ENCODE assay signal across 31 mouse cellular contexts in the genomic region with DNA sequence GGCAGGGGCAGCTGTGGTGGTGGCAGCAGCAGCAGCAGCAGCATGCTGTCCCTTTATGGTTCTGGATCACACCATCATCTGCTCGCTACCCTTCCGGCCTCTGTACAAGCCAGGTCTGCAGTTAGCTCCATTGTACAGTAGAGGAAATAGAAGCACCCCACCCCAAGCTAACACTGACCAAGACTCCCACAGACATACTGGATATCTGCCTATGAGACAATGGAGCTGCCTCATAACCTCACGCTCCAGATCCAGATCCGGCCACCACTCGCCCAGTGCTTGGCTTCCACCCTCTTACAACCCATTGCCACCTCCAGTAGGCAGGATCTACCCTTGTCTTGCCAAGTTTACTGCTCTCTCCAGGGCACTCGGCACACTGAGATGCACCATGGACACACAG. TPM values are rescaled to one million over a fixed set of nuclear protein-coding genes. Genes with fewer than 3 reads are reported as not detected.
DNase-seq lines count a peak whose midpoint lies in the region; ATAC-seq and TF ChIP-seq lines count a peak whose summit lies in the region.
"Had no signal": no experiment of that assay in that cellular context is flagged by ENCODE, and none has a peak within 500 bp of the region (broad histone marks: within the 10 kb centered on the region; RNA-seq: fewer than 3 reads in every experiment).

No protein-coding gene starts in this region.

- H3K9ac ChIP-seq in heart, postnatal 0 days (replicated peaks; ENCODE audit: low read depth, low read length): no peak overlapping the region
- H3K9ac ChIP-seq: hindbrain, embryonic 14.5 days; limb, embryonic 12.5 days; liver, postnatal 0 days; midbrain, embryonic 15.5 days; neural tube, embryonic 15.5 days; stomach, embryonic 15.5 days had no signal

- TF ChIP-seq CTCF in gastrocnemius, adult 2 months (IDR thresholded peaks at IDR 0.05): no peak
- TF ChIP-seq CTCF in heart, postnatal 0 days (IDR thresholded peaks at IDR 0.05; ENCODE audit: low read depth): no peak
- TF ChIP-seq CTCF in testis, adult 2 months (IDR thresholded peaks at IDR 0.05; ENCODE audit: control insufficient read depth, insufficient read depth, insufficient replicate concordance, low read depth, low read length): no peak

- intact Hi-C loops in gastrocnemius, adult 2 months (cut with DNase I): no loop called here
- intact Hi-C loops in heart, postnatal 10 days (cut with DNase I): no loop called here

- 0 out of 2 replicates have a peak overlapping the region, but pooled peaks have one; percentile 15 for H3K4me3 ChIP-seq in gastrocnemius, adult 2 months
- H3K4me3 ChIP-seq in heart, postnatal 0 days (ENCODE audit: low read depth, low read length): no peak overlapping the region
- peak overlapping the region; percentile 22; the same call in 1 of the 2 replicates for H3K4me3 ChIP-seq in testis, adult 2 months (ENCODE audit: control insufficient read depth, low read depth, low read length)
- H3K4me3 ChIP-seq: erythroblast, embryonic 14.5 days; limb, embryonic 12.5 days; midbrain, embryonic 10.5 days; midbrain, embryonic 15.5 days; neural tube, embryonic 15.5 days; stomach, embryonic 15.5 days had no signal

- TF ChIP-seq EP300 in heart, postnatal 0 days (IDR thresholded peaks at IDR 0.05; ENCODE audit: low read depth): no peak

- no peak for TF ChIP-seq POLR2A in testis, adult 2 months (IDR thresholded peaks at IDR 0.05; ENCODE audit: control insufficient read depth, low read depth, low read length)

- H3K4me1 ChIP-seq in heart, postnatal 0 days (ENCODE audit: control insufficient read depth, insufficient read depth): no peaks in the 10 kb centered on the region
- no peaks in the 10 kb centered on the region for H3K4me1 ChIP-seq in testis, adult 2 months (ENCODE audit: control insufficient read depth, insufficient read depth, low read length)
- H3K4me1 ChIP-seq: limb, embryonic 12.5 days; midbrain, embryonic 15.5 days; stomach, embryonic 15.5 days had no signal

- H3K9me3 ChIP-seq in heart, postnatal 0 days (replicated peaks; ENCODE audit: control insufficient read depth, low read length): no peaks in the 10 kb centered on the region
- H3K9me3 ChIP-seq: limb, embryonic 12.5 days; midbrain, embryonic 15.5 days; neural tube, embryonic 15.5 days; stomach, embryonic 15.5 days had no signal

- peak overlapping the region; percentile 78 for H3K27ac ChIP-seq in gastrocnemius, adult 2 months
- peak overlapping the region; percentile 70 for H3K27ac ChIP-seq in heart, postnatal 0 days (ENCODE audit: low read depth)
- H3K27ac ChIP-seq in testis, adult 2 months (ENCODE audit: control insufficient read depth, insufficient read depth, low read depth, low read length): no peak overlapping the region
- H3K27ac ChIP-seq: hindbrain, embryonic 14.5 days; limb, embryonic 12.5 days; midbrain, embryonic 10.5 days; midbrain, embryonic 15.5 days; neural tube, embryonic 15.5 days; stomach, embryonic 15.5 days had no signal

- peak; percentile 59 for ATAC-seq in heart, postnatal 0 days (ENCODE audit: insufficient read depth, low read depth)
- ATAC-seq: activated CD4-positive, CD25-positive, alpha-beta regulatory T cell, adult 4 months; forebrain, embryonic 16.5 days; intestine, postnatal 0 days; liver, postnatal 0 days; midbrain, embryonic 15.5 days had no signal

- no peaks in the 10 kb centered on the region for H3K27me3 ChIP-seq in heart, postnatal 0 days (ENCODE audit: control insufficient read depth, insufficient read depth, low read length)
- H3K27me3 ChIP-seq in testis, adult 2 months (ENCODE audit: control insufficient read depth, insufficient read depth, low read length): no peaks in the 10 kb centered on the region
- H3K27me3 ChIP-seq: midbrain, embryonic 15.5 days; neural tube, embryonic 15.5 days; stomach, embryonic 15.5 days had no signal

- 75% methylated on average over 6 of the region's 6 CpGs for WGBS in heart, postnatal 0 days

- DNase-seq in gastrocnemius, adult 2 months: no peak
- DNase-seq in gastrocnemius, postnatal 25 days: no peak
- DNase-seq in heart, postnatal 0 days (ENCODE audit: low spot score): no peak
- no peak for DNase-seq in heart, postnatal 10 days
- peak; percentile 18 to 37 for DNase-seq in kidney, postnatal 36 days
- no peak for DNase-seq in kidney, adult 11 months
- no peak for DNase-seq in testis, postnatal 10 days (ENCODE audit: low spot score)
- DNase-seq: adrenal gland, adult 2 months; adrenal gland, postnatal 36 days; cerebellum, adult 2 months; cerebellum, postnatal 14 days; layer of hippocampus, postnatal 36 days; liver, postnatal 0 days; retina, postnatal 1 day; right cerebral cortex, postnatal 14 days; thymus, adult 18-20 months; thymus, postnatal 36 days had no signal

- H3K4me2 ChIP-seq in heart, postnatal 0 days (ENCODE audit: low read depth, low read length): no peak overlapping the region
- H3K4me2 ChIP-seq: heart, embryonic 11.5 days; hindbrain, embryonic 14.5 days; limb, embryonic 12.5 days; liver, embryonic 11.5 days; midbrain, embryonic 15.5 days; neural tube, embryonic 15.5 days; stomach, embryonic 15.5 days had no signal

- no peaks in the 10 kb centered on the region for H3K36me3 ChIP-seq in heart, postnatal 0 days (replicated peaks; ENCODE audit: control insufficient read depth, insufficient read depth, low read length)
- no peaks in the 10 kb centered on the region for H3K36me3 ChIP-seq in testis, adult 2 months (ENCODE audit: control insufficient read depth, insufficient read depth, low read length)
- H3K36me3 ChIP-seq: limb, embryonic 12.5 days; midbrain, embryonic 10.5 days; midbrain, embryonic 15.5 days; stomach, embryonic 15.5 days had no signal

RNA-seq across cellular contexts. Expression of a gene that starts 14.7 kb away (rescaled TPM):
- 10 to 100 TPM; 16.1 to 20.7 TPM for total RNA-seq in gastrocnemius, adult 2 months (2021)
- 10 to 100 TPM; 22.1 to 27.4 TPM for total RNA-seq in gastrocnemius, postnatal 25 days (2021)
- 4.8 and 7.1 TPM in 2 replicates for total RNA-seq in heart, postnatal 0 days (2014; rRNA removed; ENCODE audit: low replicate concordance)
- polyA plus RNA-seq in heart, postnatal 0 days (2015; fragmentation: Nextera tagmentation; extraction: Ambion mirVana): 1.7 TPM in 2 replicates
- total RNA-seq in heart, postnatal 10 days (2021): 10 to 100 TPM; 45.4 to 50.2 TPM
- 2.8 and 3.1 TPM in 2 replicates for polyA plus RNA-seq in testis, adult 2 months (2012; rRNA removed)
- polyA plus RNA-seq: C2C12; erythroblast, embryonic 14.5 days had no signal

Comparison
In these comparisons a context has a peak if more than half of its experiments do, and no peak if none do; other contexts are left out.
1. DNase-seq: peak in kidney, postnatal 36 days (2 of 2); none in gastrocnemius, adult 2 months (single experiment), gastrocnemius, postnatal 25 days (single experiment), heart, postnatal 0 days (single experiment), heart, postnatal 10 days (0 of 2), kidney, adult 11 months (single experiment) and testis, postnatal 10 days (single experiment).